Mouse (Mus musculus) layer of hippocampus, adult 11-12 months (tissue): Measurements from ENCODE around the gene Usp34.
"Not testable (repeated sequence)": the region's sequence is repeated elsewhere in the genome, so short reads cannot be mapped to it uniquely, and the experiment has no call there.

Experiments
- DNase-seq: peaks from one replicate; pipeline ENCODE4 v3.0.0; 2022; ENCODE audit warnings: low spot score

Usp34 gene

GRCm38 (mm10) chr11:23306764-23307565, at the start of gene Usp34:
TSS of gene Usp34 (plus strand) at chr11:23306895.
- DNase-seq, result peak; percentile 48

GRCm38 (mm10) chr11:23259073-23259472, 47.6 kb upstream of the Usp34 start:
- DNase-seq, result no peak

- DNase-seq, result no peak
Observed at GRCm38 (mm10) chr11:23259481-23259880, 47.2 kb upstream of the Usp34 start.

- DNase-seq, result no peak
Observed at GRCm38 (mm10) chr11:23260186-23260585, 46.5 kb upstream of the Usp34 start.

- DNase-seq, result no peak
Observed at GRCm38 (mm10) chr11:23261490-23261889, 45.2 kb upstream of the Usp34 start.

- DNase-seq, result no peak
Observed at GRCm38 (mm10) chr11:23264949-23265348, 41.7 kb upstream of the Usp34 start.

GRCm38 (mm10) chr11:23271770-23272724, 34.6 kb upstream of the Usp34 start:
- no peak for DNase-seq

- no peak for DNase-seq
Observed at GRCm38 (mm10) chr11:23275780-23276179, 30.9 kb upstream of the Usp34 start.

GRCm38 (mm10) chr11:23284469-23284868, 22.2 kb upstream of the Usp34 start:
- DNase-seq, result no peak

GRCm38 (mm10) chr11:23288866-23289265, 17.8 kb upstream of the Usp34 start:
- not testable (repeated sequence) for DNase-seq

GRCm38 (mm10) chr11:23297379-23297778, 9.3 kb upstream of the Usp34 start:
- no peak for DNase-seq

GRCm38 (mm10) chr11:23298301-23298700, 8.4 kb upstream of the Usp34 start:
- DNase-seq, result no peak

- DNase-seq, result no peak
Observed at GRCm38 (mm10) chr11:23299910-23300309, 6.8 kb upstream of the Usp34 start.

- no peak for DNase-seq
Observed at GRCm38 (mm10) chr11:23303126-23303525, 3.6 kb upstream of the Usp34 start.

GRCm38 (mm10) chr11:23305101-23305672, 1.5 kb upstream of the Usp34 start:
- not testable (repeated sequence) for DNase-seq

GRCm38 (mm10) chr11:23305673-23306608, 754 bp upstream of the Usp34 start:
- peak; percentile 96 for DNase-seq

GRCm38 (mm10) chr11:23307566-23307920, 848 bp downstream of the Usp34 start:
- DNase-seq, result no peak

GRCm38 (mm10) chr11:23313496-23313895, 6.8 kb downstream of the Usp34 start:
- DNase-seq, result no peak

- no peak for DNase-seq
Observed at GRCm38 (mm10) chr11:23329413-23329812, 22.7 kb downstream of the Usp34 start.

- DNase-seq, result no peak
Observed at GRCm38 (mm10) chr11:23332136-23332535, 25.4 kb downstream of the Usp34 start.

- DNase-seq, result no peak
Observed at GRCm38 (mm10) chr11:23335160-23335559, 28.5 kb downstream of the Usp34 start.
